Mouse (Mus musculus) MEL (cell line): ENCODE measurements around the gene Fat2. TPM values are rescaled to one million over a fixed set of nuclear protein-coding genes. Genes with fewer than 3 reads are reported as not detected.

ENCODE experiments used
- DNase-seq: peaks from one replicate; pipeline ENCODE4 v3.0.0; 2011; ENCODE audit warnings: low read depth, low spot score
- H3K27ac ChIP-seq: 2 replicates; pipeline ENCODE4 v1.5.1; 2012; ENCODE audit warnings: low read depth, mild to moderate bottlenecking, control low read depth, low read length, moderate library complexity; ENCODE audit not compliant: control insufficient read depth
- H3K27me3 ChIP-seq, 2 experiments: fragments of 150-350 bp in 1 of 2; sonication (generic) in 1 of 2; 2 replicates each; pipeline ENCODE4 v1.6.1; 2012; ENCODE audit warnings: low read length in 2 of 2, mild to moderate bottlenecking in 2 of 2, improper control_type of control experiment in 1 of 2, moderate library complexity in 1 of 2; ENCODE audit not compliant: insufficient read depth in 2 of 2, control insufficient read depth in 1 of 2
- H3K36me3 ChIP-seq, 2 experiments: 2 replicates each; pipeline ENCODE4 v1.6.1; 2012 to 2014; ENCODE audit warnings: low read length in 2 of 2, improper control_type of control experiment in 1 of 2, inconsistent platforms in 1 of 2, mild to moderate bottlenecking in 1 of 2; ENCODE audit not compliant: insufficient read depth in 2 of 2, control insufficient read depth in 1 of 2
- H3K4me1 ChIP-seq, 2 experiments: fragments of 150-350 bp in 1 of 2; sonication (generic) in 1 of 2; 2 replicates each; pipeline ENCODE4 v1.6.1; 2012; ENCODE audit warnings: low read length in 2 of 2, improper control_type of control experiment in 1 of 2, mild to moderate bottlenecking in 1 of 2; ENCODE audit not compliant: insufficient read depth in 2 of 2, control insufficient read depth in 1 of 2
- H3K4me3 ChIP-seq, 2 experiments: fragments of 150-350 bp in 1 of 2; sonication (generic) in 1 of 2; 2 replicates each; pipeline ENCODE4 v1.5.1; 2012; ENCODE audit warnings: low read depth in 2 of 2, low read length in 2 of 2, mild to moderate bottlenecking in 2 of 2, moderate library complexity in 2 of 2, control low read depth in 1 of 2, improper control_type of control experiment in 1 of 2; ENCODE audit not compliant: control insufficient read depth in 1 of 2, insufficient read depth in 1 of 2
- H3K79me2 ChIP-seq: 2 replicates; pipeline ENCODE4 v1.6.1; 2012; ENCODE audit warnings: mild to moderate bottlenecking, low read length, moderate library complexity; ENCODE audit not compliant: control insufficient read depth, poor library complexity, insufficient read depth
- H3K9ac ChIP-seq: 2 replicates; pipeline ENCODE4 v1.6.1; 2012; ENCODE audit warnings: low read depth, mild to moderate bottlenecking, control low read depth, low read length, moderate library complexity; ENCODE audit not compliant: control insufficient read depth, poor library complexity, severe bottlenecking
- H3K9me3 ChIP-seq: fragments of 150-350 bp; sonication (generic); replicated peaks from 2 replicates; pipeline ENCODE4 v1.6.1; 2012; ENCODE audit warnings: mild to moderate bottlenecking, low read length, improper control_type of control experiment, moderate library complexity; ENCODE audit not compliant: insufficient read depth
- CTCF ChIP-seq, 3 experiments: IDR thresholded peaks in 2 of 3; conservative IDR thresholded peaks in 1 of 3; 2 replicates each; pipeline ENCODE4 v1.5.1; 2011 to 2012; ENCODE audit warnings: low read length in 3 of 3, low read depth in 2 of 3, mild to moderate bottlenecking in 2 of 3, improper control_type of control experiment in 1 of 3, inconsistent platforms in 1 of 3, mixed read lengths in 1 of 3, moderate library complexity in 1 of 3; ENCODE audit not compliant: control insufficient read depth in 1 of 3, insufficient read depth in 1 of 3, poor library complexity in 1 of 3, severe bottlenecking in 1 of 3
- E2F4 ChIP-seq: IDR thresholded peaks from 2 replicates; pipeline ENCODE4 v1.6.1; 2011; ENCODE audit warnings: low read depth, low read length, improper control_type of control experiment, borderline replicate concordance
- ELF1 ChIP-seq: IDR thresholded peaks from 2 replicates; pipeline ENCODE4 v1.6.1; 2014; ENCODE audit warnings: low read depth, mild to moderate bottlenecking, inconsistent platforms, low read length, improper control_type of control experiment, moderate library complexity
- ETS1 ChIP-seq: IDR thresholded peaks from 2 replicates; pipeline ENCODE4 v1.6.1; 2012; ENCODE audit warnings: low read depth, mild to moderate bottlenecking, inconsistent platforms, low read length, improper control_type of control experiment, moderate library complexity
- KAT2A ChIP-seq: conservative IDR thresholded peaks from 2 replicates; pipeline ENCODE4 v1.6.1; 2012; ENCODE audit warnings: low read depth, low read length, improper control_type of control experiment, inconsistent platforms
- MEF2A ChIP-seq: IDR thresholded peaks from 2 replicates; pipeline ENCODE4 v1.6.1; 2014; ENCODE audit warnings: low read depth, mild to moderate bottlenecking, inconsistent platforms, low read length, improper control_type of control experiment; ENCODE audit not compliant: poor library complexity, insufficient replicate concordance, severe bottlenecking; ENCODE audit errors: extremely low read depth
- MXI1 ChIP-seq: IDR thresholded peaks from 2 replicates; pipeline ENCODE4 v1.6.1; 2011; ENCODE audit warnings: mild to moderate bottlenecking, low read depth, low read length, improper control_type of control experiment
- MYB ChIP-seq: IDR thresholded peaks from 2 replicates; pipeline ENCODE4 v1.6.1; 2011; ENCODE audit warnings: mild to moderate bottlenecking, low read depth, low read length, improper control_type of control experiment
- MYC ChIP-seq: IDR thresholded peaks from 2 replicates; pipeline ENCODE4 v1.6.1; 2011; ENCODE audit warnings: low read depth, mild to moderate bottlenecking, low read length, improper control_type of control experiment, moderate library complexity
- NELFE ChIP-seq: IDR thresholded peaks from 2 replicates; pipeline ENCODE4 v1.6.1; 2011; ENCODE audit warnings: low read depth, low read length, improper control_type of control experiment
- POLR2A ChIP-seq, 2 experiments: IDR thresholded peaks; 2 replicates each; pipeline ENCODE4 v1.6.1; 2011 to 2012; ENCODE audit warnings: low read length in 2 of 2, mild to moderate bottlenecking in 2 of 2, control low read depth in 1 of 2, improper control_type of control experiment in 1 of 2, low read depth in 1 of 2, moderate library complexity in 1 of 2; ENCODE audit not compliant: control insufficient read depth in 1 of 2, insufficient read depth in 1 of 2, poor library complexity in 1 of 2
- POLR2AphosphoS5 ChIP-seq: IDR thresholded peaks from 2 replicates; pipeline ENCODE4 v1.6.1; 2012; ENCODE audit warnings: low read depth, borderline replicate concordance, mild to moderate bottlenecking, inconsistent platforms, low read length, moderate library complexity, mixed read lengths
- SMC3 ChIP-seq: IDR thresholded peaks from 2 replicates; pipeline ENCODE4 v1.6.1; 2011; ENCODE audit warnings: low read depth, low read length, improper control_type of control experiment
- TAL1 ChIP-seq: IDR thresholded peaks from 2 replicates; pipeline ENCODE4 v1.6.1; 2012; ENCODE audit warnings: mild to moderate bottlenecking, inconsistent platforms, low read length, moderate library complexity, mixed read lengths
- TBP ChIP-seq: IDR thresholded peaks from 2 replicates; pipeline ENCODE4 v1.8.0; 2011; ENCODE audit warnings: low read depth, low read length, improper control_type of control experiment
- TCF12 ChIP-seq: IDR thresholded peaks from 2 replicates; pipeline ENCODE4 v1.6.1; 2014; ENCODE audit warnings: low read depth, mild to moderate bottlenecking, inconsistent platforms, low read length, improper control_type of control experiment, moderate library complexity
- UBTF ChIP-seq: IDR thresholded peaks from 2 replicates; pipeline ENCODE4 v1.6.1; 2012; ENCODE audit warnings: low read depth, mild to moderate bottlenecking, inconsistent platforms, low read length, improper control_type of control experiment, moderate library complexity, borderline replicate concordance; ENCODE audit not compliant: insufficient read depth
- ZKSCAN1 ChIP-seq: IDR thresholded peaks from 2 replicates; pipeline ENCODE4 v1.6.1; 2012; ENCODE audit warnings: low read depth, mild to moderate bottlenecking, inconsistent platforms, low read length, improper control_type of control experiment, moderate library complexity
- ZNF384 ChIP-seq: IDR thresholded peaks from 2 replicates; pipeline ENCODE4 v1.6.1; 2012; ENCODE audit warnings: low read depth, mild to moderate bottlenecking, inconsistent platforms, low read length, improper control_type of control experiment
- polyA plus RNA-seq, 2 experiments: library from polyadenylated mRNA; stranded (reverse) in 1 of 2; unstranded in 1 of 2; fragments of >175 nt in 1 of 2; fragments of >200 nt in 1 of 2; gene quantifications; 2 replicates each; pipeline versions ENCODE4 v1.2.1 to v1.2.4; 2012; ENCODE audit warnings: low replicate concordance in 2 of 2, low read depth in 1 of 2; ENCODE audit not compliant: insufficient read length in 2 of 2, insufficient read depth in 1 of 2, missing spikeins in 1 of 2
- total RNA-seq: library from RNA; depleted of rRNA; stranded (reverse); fragments of 300-350 nt; gene quantifications from 2 replicates; pipeline ENCODE4 v1.2.3, GENCODE M21; 2012

Fat2 gene
- total and polyA plus RNA-seq, 3 experiments: under 0.01 to 0.01 TPM; not detected in 1

DNA sequence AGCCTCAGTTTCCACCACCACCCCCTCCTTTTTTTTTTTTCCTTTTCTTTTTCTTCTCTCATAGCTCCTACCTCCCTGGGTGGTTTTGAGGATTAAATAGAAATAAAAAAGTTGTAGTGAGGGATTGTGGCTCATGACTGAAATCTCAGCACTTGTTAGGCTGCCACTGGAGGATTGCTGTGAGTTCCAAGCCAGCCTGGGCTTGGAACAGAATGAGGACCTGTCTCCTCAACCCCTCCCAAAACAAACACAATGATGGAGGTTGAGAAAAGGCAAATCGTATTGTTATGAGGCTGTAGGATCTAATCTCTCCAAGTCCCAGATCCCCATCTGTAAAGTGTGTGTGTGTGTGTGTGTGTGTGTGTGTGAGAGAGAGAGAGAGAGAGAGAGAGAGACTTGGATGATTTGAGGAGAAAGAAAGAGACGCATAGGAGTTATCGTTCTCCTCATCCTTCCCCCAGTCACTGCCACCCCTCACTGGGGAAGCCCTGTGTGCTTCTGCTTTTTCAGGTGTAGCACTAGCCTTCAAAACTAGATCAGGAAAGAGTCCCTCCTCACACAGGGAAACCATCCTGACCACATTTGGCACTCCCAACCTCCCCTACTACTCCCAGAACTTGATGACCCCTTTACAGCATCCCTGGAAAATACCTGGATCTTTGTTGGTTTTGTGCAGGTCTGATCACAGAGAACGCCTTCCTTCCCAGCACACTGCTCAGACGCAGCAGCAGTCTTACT is 837 bp upstream of the Fat2 start:
- no peak overlapping the region for H3K27ac ChIP-seq
- H3K9ac ChIP-seq: no peak overlapping the region
- no peak overlapping the region for H3K4me3 ChIP-seq
- H3K27me3 ChIP-seq: peaks cover 7 to 11% of the 10 kb centered on the region in 2 experiments
- DNase-seq: no peak
- TF ChIP-seq MYB (no peak), UBTF (no peak), TBP (no peak), E2F4 (no peak), ZNF384 (no peak), TCF12 (no peak), SMC3 (no peak), ELF1 (no peak), CTCF (IDR thresholded peaks at IDR 0.05 in 2 of 3, conservative IDR thresholded peaks at IDR 0.05 in 1 of 3; ENCODE audit: control insufficient read depth in 1 of 3, insufficient read depth in 1 of 3, low read depth in 2 of 3, low read length in 3 of 3, poor library complexity in 1 of 3, severe bottlenecking in 1 of 3) (no peak), MEF2A (no peak), KAT2A (no peak), MYC (no peak), ETS1 (no peak), NELFE (no peak), TAL1 (no peak), POLR2AphosphoS5 (no peak), POLR2A (IDR thresholded peaks at IDR 0.05; ENCODE audit: control insufficient read depth in 1 of 2, insufficient read depth in 1 of 2, low read depth in 1 of 2, low read length in 2 of 2, poor library complexity in 1 of 2) (no peak)
- H3K79me2 ChIP-seq: no peaks in the 10 kb centered on the region
- H3K36me3 ChIP-seq: no peaks in the 10 kb centered on the region
- no peaks in the 10 kb centered on the region for H3K9me3 ChIP-seq
- H3K4me1 ChIP-seq: no peaks in the 10 kb centered on the region

DNA sequence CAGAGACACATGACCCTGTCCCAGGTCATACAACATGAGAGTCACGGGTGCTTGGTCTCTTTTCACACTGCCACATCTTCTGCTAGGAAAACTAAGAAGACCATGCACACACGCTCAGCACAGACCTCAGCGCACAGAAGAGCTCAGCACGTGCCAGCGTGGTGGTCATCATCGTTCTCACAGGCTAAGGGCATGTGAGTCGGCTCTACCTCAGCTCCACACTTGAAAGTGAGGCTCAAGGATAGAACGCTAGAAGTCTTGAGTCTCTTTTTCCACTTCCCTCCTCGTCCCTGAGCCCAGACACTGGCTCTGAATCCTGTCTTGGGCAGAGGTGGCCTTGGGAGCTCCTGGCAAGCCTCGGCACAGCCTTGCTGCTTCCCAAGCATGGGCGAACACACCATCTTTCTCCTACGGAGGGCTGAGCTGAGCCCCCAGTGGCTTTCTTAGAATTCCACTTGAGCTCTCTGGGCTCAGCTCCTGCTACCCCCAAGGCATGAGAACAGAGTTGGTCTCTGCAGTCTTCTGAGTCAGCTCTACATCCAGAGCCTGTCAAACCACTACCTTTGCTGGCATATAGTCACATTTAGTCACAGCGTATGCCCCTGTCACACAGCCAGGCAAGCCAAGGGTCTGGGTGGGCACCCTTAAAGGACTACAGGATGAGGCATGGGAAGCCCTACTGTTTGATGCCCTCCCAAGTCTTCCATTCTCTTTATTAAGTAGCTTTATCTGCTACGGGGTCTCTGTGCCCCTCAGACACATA is 869 bp downstream of the Fat2 start:
- TF ChIP-seq ELF1 (no peak), ZKSCAN1 (no peak), TCF12 (no peak), MXI1 (no peak), ETS1 (no peak)
- TF ChIP-seq, all 39 proteins: peak for 0
- H3K27me3 ChIP-seq: peaks cover 5 to 19% of the 10 kb centered on the region in 2 experiments
- no peak for DNase-seq

More for the DNA sequence above, 869 bp downstream of the Fat2 start:
- H3K4me1 ChIP-seq: no peaks in the 10 kb centered on the region
- no peak overlapping the region for H3K9ac ChIP-seq
- no peak overlapping the region for H3K27ac ChIP-seq
- no peaks in the 10 kb centered on the region for H3K9me3 ChIP-seq
- H3K79me2 ChIP-seq: no peaks in the 10 kb centered on the region
- no peaks in the 10 kb centered on the region for H3K36me3 ChIP-seq
- no peak overlapping the region for H3K4me3 ChIP-seq
